Mouse (Mus musculus) ovary, adult 18-20 months (tissue): Measurements from ENCODE around the gene Ap2a1.
A peak's percentile ranks its signal among the peaks of the same experiment; 100 is the strongest.

ENCODE experiments used
- DNase-seq: peaks from one replicate; pipeline ENCODE4 v3.0.0; 2022; ENCODE audit warnings: low spot score, mixed read lengths

The Ap2a1 gene

DNA sequence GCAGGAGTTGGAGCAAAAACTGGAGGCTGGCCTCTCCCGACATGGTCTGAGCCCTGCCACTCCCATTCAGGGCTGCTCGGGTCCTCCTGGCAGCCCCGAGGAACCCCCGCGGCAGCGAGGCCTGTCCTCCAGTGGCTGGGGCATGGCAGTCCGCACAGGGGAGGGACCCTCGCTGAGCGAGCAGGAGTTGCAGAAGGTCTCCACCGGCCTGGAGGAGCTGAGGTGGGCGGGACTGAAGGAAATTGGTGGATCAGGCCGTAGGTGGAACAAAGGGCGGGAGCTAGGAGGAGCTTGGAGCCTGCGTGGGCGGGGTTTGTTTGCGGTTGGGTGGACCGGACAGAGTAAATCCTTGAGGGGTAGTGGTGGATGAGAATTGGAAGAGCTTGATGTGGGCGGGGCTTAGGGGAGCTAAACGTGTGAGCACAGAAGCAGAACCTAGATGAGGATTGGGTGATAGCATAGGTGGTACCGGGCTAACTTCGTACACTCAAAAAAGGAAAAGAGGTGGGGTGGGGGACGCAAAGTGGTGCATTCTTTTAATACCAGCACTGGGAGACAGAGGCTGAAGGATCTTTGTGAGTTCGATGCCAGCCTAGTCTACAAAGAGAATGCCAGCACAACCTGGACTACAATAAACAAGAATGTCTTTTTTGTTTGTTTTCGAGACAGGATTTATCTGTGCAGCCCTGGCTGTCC, 23.5 kb upstream of the Ap2a1 start:
- DNase-seq: peak; percentile 94

DNA sequence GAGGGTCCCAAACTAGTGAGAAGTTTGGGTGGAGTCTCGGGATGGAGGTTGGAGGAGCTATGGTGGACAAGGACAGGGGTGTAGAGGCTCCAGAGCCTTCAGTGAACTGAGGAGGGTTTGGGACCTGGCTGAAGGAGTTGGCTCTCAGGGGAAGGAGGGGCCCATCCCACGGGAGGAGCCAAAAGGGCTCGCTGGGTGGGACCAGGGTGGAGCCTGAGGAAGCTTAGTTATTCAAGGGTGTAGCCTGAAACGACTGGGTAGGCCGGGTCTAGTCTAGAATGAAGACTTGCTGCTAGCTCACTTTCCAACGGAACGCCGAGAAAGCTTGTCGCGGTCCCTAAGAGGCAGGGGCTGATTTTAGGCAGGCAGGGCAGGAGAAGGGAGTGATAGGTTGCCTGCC, 22.7 kb upstream of the Ap2a1 start:
- peak; percentile 77 for DNase-seq

GRCm38 (mm10) chr7:44949922-44950321, 20.6 kb upstream of the Ap2a1 start:
- DNase-seq: no peak

DNA sequence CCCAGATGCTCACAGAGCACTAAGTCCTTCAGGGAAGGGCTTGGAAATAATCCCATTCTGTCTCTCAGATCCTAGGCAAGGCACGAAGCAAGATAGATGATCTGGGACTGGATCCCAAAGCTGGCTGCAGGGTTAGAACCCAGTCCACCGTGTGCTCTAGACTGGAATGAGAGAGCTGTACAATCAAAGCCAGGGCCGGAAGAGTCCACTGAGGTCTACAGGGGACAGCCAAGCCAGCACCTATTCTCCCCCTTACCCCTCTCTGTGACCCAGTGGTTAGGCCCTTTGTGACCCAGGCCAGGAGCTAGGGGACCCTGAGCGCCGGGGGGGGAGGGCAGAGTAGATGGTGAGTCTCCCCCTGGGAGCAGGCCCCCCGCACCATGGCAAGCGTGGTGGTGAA, 13.6 kb upstream of the Ap2a1 start, which contains the start of gene Tsks:
Gene Tsks (plus strand): TSS at position 301 of the 400 bp plus-strand sequence.
- no peak for DNase-seq

GRCm38 (mm10) chr7:44938680-44939079, 9.4 kb upstream of the Ap2a1 start:
- no peak for DNase-seq

DNA sequence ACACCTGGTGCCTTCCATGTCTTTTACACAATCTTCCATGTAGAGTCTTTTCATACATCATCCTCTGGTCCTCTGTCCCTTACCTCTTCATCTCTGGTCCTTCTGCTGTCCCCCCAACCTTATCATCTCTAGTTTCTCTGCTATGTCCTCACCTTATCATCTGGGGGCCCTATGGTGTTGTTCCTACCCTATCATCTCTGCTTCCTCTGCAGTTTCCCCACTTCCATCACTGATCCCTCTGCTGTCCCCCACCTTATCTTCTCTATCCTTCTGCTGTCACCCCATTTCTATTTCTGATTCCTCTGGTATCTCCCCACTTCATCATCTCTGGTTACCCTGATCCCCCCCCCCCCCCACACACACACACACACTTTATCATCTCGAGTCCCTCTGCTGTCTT, 726 bp downstream of the Ap2a1 start:
- DNase-seq: no peak

GRCm38 (mm10) chr7:44925468-44925867, 3.8 kb downstream of the Ap2a1 start:
- no peak for DNase-seq

GRCm38 (mm10) chr7:44922530-44922929, 6.8 kb downstream of the Ap2a1 start:
- DNase-seq: peak; percentile 71

DNA sequence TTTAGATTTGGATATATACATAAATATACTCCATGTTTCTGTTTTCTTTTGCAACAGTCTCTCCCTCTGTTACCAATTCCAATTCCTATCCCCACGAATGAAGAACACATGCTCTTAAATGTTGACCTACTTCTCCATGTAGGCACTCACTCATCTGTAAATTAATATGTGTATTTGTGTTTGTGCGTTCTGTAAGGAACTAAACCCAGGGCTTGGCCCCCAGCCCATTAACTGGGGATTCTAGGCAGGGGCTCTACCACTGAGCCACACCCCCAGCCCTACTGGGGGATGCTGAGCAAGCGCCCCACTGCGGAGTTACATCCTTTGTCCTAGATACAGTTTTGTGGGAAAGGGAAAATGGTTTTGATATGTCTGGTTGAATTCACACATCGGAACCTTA, 10.2 kb downstream of the Ap2a1 start:
- no peak for DNase-seq

DNA sequence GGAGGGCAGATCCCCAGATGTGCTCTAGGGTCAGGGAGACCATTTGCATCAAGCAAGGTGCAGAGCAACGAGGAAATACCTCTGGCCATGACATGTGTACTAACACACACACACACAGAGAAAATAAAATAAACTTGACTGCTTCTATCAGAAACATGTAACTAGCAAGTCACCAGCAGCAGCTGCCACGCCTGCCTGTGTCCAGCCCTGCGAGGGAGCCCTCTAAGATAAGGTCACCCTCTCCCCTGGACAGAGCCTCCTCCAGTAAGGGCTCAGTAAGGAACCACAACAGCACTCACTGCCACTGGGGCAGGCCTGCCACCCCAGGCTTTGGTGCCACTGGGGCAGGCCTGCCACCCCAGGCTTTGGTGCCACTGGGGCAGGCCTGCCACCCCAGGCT, 11.1 kb downstream of the Ap2a1 start:
- DNase-seq: no peak

DNA sequence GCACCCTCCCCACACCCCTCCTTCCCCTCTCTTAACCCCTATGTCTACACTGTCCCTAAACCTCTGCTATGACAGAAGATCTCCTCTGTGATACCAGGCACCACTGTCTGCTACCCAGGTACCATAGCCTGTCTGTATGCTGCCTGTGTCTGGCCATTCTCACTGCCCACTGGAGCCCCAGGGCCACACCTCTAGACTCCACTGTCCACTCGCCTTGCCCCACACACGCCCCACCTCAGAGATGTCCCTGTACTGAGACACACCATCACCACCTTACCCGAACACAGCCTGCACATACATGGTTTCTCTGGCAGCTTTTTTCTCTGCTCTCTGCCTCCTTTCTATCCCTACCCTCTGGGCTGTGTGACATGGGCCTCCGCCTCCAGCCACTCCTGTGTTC, 12.4 kb downstream of the Ap2a1 start:
- DNase-seq: no peak

- DNase-seq: no peak
Observed at GRCm38 (mm10) chr7:44916191-44916590, 13.1 kb downstream of the Ap2a1 start.

GRCm38 (mm10) chr7:44915314-44915713, 14.0 kb downstream of the Ap2a1 start:
- DNase-seq: peak; percentile 1

DNA sequence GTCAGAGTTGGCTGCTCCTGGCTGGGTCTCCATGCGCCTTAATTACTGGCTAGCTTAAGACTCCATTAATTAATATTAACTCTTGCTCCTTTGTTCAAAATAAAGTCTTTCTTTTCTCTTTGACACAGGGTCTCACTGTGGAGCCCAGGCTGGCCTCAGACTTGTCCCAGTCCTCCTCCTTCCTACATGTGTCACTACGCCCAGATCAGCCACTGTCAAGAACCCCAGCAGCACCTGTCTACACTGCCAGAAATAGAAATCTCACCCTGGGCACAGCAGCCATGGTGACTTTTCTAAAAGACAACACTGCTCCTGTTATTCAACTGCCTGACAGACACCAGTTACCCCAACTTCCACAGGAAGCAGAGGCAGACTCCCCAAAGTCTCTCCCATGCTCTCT, 14.9 kb downstream of the Ap2a1 start:
- DNase-seq: no peak

DNA sequence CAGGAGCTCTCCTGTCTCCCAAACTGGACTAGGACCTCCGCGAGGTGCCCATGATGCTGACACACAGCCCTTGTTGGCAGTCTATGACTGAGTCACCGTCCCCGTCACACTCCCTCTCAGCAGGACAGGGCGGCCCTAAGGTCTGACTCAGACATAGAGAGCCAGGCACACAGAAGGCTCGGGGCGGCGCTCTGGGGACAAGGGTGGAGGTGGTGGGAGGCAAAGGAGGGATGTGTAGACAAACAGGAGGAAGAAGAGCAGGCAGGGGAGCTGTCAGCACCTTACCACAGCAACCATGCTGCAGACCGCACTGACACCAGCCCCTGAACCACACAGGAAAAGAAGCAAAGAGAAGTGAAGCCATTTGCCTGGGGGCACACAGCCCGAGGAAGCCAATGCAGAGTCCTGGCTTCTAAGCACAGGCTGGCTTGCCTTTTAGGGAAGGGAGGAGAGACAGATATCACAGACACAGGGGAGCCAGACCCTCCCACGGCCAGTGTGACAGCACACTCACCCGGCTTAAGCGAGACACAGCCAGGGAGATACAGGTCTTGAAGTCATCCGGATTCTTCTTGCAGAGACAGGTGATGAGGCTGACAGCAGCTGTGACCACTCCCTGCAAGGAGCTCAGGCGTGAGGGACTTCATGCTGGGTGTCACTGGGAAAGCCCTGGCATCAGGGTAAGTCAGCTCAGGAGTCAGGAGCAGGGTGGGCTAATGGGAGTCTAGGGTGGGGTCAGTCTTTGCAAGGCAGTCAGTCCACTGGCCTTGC, 20.4 kb downstream of the Ap2a1 start:
- no peak for DNase-seq

GRCm38 (mm10) chr7:44905430-44905829, 23.9 kb downstream of the Ap2a1 start:
- DNase-seq: no peak

- no peak for DNase-seq
Observed at GRCm38 (mm10) chr7:44901230-44901722, 28.0 kb downstream of the Ap2a1 start.

GRCm38 (mm10) chr7:44900632-44901031, 28.7 kb downstream of the Ap2a1 start:
- DNase-seq: no peak

DNA sequence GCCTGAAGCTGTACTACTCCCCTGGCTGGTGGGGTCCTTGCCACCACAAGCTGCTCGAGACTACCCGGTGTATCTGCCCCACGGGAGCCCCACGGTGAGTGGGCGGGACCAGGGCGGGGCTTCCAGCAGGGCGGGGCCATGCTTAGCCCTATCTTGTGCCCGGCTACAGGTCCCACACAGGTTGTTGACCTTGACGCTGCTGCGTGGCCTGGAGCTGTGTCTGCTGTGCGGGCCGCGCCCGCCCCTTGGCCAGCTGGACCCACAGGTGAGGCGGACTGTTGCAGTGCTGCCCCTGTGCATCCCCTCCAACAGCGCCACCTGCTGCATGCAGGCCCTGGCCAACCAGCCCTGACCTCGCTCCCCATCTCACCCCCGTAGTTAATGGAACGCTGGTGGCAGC, 30.7 kb downstream of the Ap2a1 start:
- peak; percentile 43 for DNase-seq

GRCm38 (mm10) chr7:44896499-44896898, 32.8 kb downstream of the Ap2a1 start:
- DNase-seq: no peak

DNA sequence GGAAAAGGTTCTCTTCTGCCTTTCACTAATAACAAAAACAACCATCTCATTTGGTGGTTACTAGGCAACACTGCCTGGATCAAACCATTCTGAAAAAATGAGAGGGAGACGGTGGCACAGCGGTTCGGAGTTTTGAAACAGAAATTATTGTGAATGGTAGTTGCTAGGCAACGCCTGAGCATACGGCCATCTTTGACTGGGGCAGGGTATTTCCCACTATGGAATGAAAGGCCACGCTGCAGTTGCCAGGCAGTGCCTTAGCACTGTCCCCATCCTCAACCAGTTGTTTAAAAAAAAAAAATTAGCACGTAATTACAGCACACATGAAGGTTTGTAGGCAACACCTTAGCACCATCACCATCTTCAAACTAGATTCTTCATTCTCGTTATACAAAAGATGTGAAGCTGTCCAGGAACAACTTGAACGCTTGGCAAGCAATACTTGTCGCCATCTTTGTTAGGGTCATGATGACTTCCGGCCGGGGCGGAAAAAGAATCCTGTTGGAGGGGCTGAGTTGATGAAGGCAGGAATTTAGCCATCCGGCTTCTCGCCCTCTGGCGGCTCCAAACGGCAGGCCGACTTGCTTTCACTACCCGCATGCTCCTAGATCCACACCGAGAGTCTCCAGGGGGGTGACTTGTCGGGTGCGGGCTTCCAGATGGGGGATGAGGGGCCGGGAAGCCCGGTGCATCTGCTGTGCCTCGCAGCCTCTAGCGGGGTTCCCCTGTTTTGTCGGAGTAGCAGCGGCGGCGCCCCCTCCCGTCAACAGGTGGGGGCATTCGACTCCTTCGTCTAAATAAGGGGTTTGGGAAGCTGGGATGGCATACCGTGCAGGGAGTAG, 33.5 kb downstream of the Ap2a1 start, which contains the start of gene Fuz:
Gene Fuz (plus strand): TSS at position 487 of the 842 bp plus-strand sequence.
- DNase-seq: peak; percentile 90

DNA sequence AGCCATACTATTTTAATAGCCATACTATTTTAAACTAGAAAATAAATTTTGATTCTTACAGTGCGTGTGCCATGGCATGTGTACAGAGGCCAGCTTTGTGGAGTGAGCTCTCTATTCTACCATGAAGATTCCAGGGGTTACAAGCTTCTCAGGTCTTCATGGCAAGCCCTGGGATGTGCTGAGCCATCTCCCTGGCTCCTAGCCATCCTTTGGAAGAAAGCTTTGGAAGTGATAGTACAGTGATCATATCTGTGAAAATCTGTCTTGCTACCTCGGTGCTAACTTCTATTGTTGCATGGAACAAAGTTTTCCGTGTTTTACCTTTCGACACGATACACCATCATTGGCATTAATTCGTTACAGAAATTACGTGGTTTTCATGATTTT, 34.1 kb downstream of the Ap2a1 start:
- no peak for DNase-seq
